Mouse (Mus musculus) CD8-positive naive resting alpha-beta T cell, adult 2 months (primary cell): ENCODE measurements around the gene Slc9a3r1.
A peak's percentile ranks its signal among the peaks of the same experiment; 100 is the strongest.

Source experiments
- DNase-seq, 2 experiments: peaks; one replicate each; pipeline ENCODE4 v3.0.0; 2022; ENCODE audit warnings: low read depth in 2 of 2, low spot score in 2 of 2

Gene Slc9a3r1

GRCm38 (mm10) chr11:115188539-115189231 is 25.5 kb downstream of the Slc9a3r1 start:
- DNase-seq = no peak

GRCm38 (mm10) chr11:115189304-115189703 is 26.2 kb downstream of the Slc9a3r1 start:
- no peak for DNase-seq

GRCm38 (mm10) chr11:115192180-115192579 is 29.0 kb downstream of the Slc9a3r1 start:
- DNase-seq = no peak

- DNase-seq = no peak
Measured at GRCm38 (mm10) chr11:115194693-115195092, 31.6 kb downstream of the Slc9a3r1 start.

GRCm38 (mm10) chr11:115195933-115196332 is 32.8 kb downstream of the Slc9a3r1 start:
- no peak for DNase-seq

- no peak for DNase-seq
Measured at GRCm38 (mm10) chr11:115197558-115197957, 34.4 kb downstream of the Slc9a3r1 start.

GRCm38 (mm10) chr11:115198932-115199384 is 35.8 kb downstream of the Slc9a3r1 start:
- peak; percentile 29 to 33 for DNase-seq

GRCm38 (mm10) chr11:115200520-115200919 is 37.4 kb downstream of the Slc9a3r1 start:
- DNase-seq = no peak

GRCm38 (mm10) chr11:115202316-115202715 is 39.2 kb downstream of the Slc9a3r1 start:
- DNase-seq = peak; percentile 73 to 79

GRCm38 (mm10) chr11:115202756-115203155 is 39.6 kb downstream of the Slc9a3r1 start:
- DNase-seq = no peak

- DNase-seq = no peak
Measured at GRCm38 (mm10) chr11:115208126-115208525, 45.0 kb downstream of the Slc9a3r1 start.

- DNase-seq = no peak
Measured at GRCm38 (mm10) chr11:115208776-115209732, 45.9 kb downstream of the Slc9a3r1 start.

GRCm38 (mm10) chr11:115209958-115210357 is 46.8 kb downstream of the Slc9a3r1 start:
- DNase-seq = no peak

- DNase-seq = no peak
Measured at GRCm38 (mm10) chr11:115212116-115212515, 49.0 kb downstream of the Slc9a3r1 start.

- DNase-seq = no peak
Measured at GRCm38 (mm10) chr11:115215123-115215522, 52.0 kb downstream of the Slc9a3r1 start.

- no peak for DNase-seq
Measured at GRCm38 (mm10) chr11:115217439-115218410, 54.6 kb downstream of the Slc9a3r1 start.

GRCm38 (mm10) chr11:115219263-115219662 is 56.1 kb downstream of the Slc9a3r1 start:
- DNase-seq = no peak

- no peak for DNase-seq
Measured at GRCm38 (mm10) chr11:115219685-115220084, 56.5 kb downstream of the Slc9a3r1 start.

GRCm38 (mm10) chr11:115222077-115222476 is 58.9 kb downstream of the Slc9a3r1 start:
- DNase-seq = no peak

- no peak for DNase-seq
Measured at GRCm38 (mm10) chr11:115222570-115222969, 59.4 kb downstream of the Slc9a3r1 start.

GRCm38 (mm10) chr11:115223451-115223850 is 60.3 kb downstream of the Slc9a3r1 start:
- DNase-seq = no peak
